Mouse (Mus musculus) lung, postnatal 10 days (tissue): ENCODE data around the gene Aox2.
"Not testable (repeated sequence)": the region's sequence is repeated elsewhere in the genome, so short reads cannot be mapped to it uniquely, and the experiment has no call there.

ENCODE experiments used
- DNase-seq: peaks from one replicate; pipeline ENCODE4 v3.0.0; 2021

Gene Aox2

DNA sequence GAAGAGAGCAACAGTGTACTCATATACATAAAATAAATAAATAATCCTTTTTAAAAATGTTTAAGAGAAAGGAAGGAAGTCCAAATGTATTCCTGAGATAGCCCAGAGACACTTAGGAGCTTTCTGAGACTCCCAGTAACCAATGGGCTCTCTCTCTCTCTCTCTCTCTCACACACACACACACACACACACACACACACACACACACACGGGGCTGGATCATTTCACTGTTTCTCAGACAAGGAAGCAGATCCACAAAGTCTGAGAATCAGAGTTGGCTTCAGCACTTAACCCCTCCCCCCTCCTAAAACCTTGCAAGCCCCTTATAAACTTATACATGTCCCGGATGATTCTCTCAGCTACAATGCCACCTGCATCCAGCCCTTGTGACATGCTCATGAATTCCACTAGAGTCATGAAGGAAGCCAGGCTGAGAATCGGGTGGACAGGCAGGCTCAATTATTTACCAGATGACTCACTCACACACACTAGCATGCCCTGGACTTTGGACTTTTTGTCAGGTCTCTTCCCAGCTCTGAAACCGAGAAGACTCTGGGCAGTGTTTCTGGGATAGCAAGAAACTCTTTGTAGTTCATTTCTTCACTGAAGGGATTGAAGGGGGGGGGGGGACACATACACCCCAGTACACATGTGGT, 75.2 kb downstream of the Aox2 start:
- DNase-seq = no peak

DNA sequence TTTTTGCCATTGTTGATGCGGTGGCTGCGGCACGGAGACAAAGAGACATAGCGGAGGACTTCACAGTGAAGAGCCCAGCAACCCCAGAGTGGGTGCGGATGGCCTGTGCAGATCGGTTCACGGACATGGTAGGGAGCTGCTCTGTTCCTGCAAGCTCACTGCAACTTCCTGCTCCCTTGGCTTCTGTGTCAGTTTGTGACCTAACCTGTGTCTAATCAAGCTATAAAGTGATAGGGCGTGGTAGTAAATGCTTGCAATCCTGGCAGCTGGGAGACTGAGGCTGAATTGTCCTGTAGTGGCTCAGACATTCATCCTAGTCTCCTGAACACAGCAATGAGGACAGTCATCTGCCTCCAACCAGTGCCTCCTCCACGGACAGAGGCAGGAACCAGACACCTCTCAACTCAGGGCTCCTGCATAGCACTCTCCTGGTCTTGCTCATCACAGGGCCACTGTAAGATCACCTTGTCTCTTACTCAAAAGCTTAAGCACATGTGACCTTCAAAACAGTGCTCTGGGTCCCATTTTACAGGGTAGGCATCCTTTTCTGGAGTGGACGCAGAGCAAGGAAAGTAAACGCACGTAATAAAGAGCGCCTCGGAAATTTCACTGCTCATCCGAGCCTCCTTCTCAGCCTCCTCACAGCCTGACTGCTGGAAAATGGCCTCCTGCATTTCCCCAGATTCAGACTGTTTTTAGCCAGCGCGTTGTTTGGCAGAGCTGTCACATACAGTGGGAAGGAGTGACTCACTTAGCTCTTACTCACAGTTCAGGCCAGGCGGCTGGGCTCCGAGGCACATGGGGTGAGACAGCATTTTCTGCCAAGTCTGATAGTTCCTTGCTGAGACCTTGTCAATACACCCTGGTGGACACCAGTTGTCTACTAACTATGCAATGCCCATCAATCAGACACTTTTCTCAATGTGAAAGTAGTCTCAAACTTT, 81.1 kb downstream of the Aox2 start:
- peak; percentile 76 for DNase-seq

DNA sequence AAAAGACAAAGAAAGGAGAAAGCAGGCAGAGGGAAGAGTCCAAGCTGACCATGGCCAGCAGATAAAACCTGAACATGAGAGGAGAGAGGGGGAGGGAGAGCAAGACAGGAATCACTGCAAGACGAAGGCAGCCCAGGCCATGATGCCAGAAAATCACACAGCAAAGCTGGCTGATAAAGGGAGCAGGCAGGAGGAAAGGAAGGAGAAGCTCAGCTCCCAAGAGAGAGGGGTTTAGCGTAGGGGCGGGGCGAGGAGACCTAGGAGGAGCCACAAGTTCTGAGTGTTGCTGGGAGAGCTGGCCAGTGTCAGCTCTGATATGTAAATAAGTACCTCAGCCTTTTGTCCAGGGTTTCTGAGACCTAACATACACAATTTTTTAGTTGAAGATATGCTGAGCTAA, 84.2 kb downstream of the Aox2 start:
- DNase-seq = peak; percentile 46

GRCm38 (mm10) chr1:58364551-58364950, 86.4 kb downstream of the Aox2 start:
- DNase-seq = no peak

DNA sequence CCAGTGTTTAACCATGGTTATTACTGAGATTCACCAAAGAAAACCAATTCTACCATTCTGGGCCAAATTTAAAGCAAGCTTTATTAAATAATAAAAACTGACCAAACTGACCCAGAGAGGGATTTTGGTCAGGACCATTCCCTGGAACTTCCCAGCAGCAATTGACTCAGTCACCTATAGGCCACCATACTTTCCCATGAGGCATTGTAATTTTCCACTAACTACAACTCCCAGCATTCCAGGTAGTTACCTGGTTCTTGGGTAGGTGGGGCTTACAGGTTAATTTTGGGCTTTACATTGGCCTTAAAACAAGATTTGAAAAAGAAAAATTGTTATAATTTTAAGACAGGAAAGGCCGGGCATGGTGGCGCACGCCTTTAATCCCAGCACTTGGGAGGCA, 87.7 kb downstream of the Aox2 start:
- no peak for DNase-seq

GRCm38 (mm10) chr1:58366737-58367471, 88.8 kb downstream of the Aox2 start:
- no peak for DNase-seq

DNA sequence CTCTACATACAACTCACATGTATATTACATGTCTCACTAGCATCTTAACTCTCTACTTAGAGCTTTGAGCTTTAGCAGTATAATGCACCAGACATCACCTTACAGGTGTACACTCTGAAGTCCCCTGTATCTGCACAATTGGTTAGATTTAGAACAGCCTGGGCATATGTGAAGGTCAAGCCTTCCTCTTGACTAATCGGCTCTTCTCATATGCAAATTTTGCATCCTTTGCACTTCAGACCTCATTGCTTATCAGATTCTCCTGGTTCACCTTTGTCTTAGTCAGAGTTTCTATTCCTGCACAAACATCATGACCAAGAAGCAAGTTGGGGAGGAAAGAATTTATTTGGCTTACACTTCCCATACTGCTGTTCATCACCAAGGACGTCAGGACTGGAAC, 91.6 kb downstream of the Aox2 start:
- DNase-seq = no peak

DNA sequence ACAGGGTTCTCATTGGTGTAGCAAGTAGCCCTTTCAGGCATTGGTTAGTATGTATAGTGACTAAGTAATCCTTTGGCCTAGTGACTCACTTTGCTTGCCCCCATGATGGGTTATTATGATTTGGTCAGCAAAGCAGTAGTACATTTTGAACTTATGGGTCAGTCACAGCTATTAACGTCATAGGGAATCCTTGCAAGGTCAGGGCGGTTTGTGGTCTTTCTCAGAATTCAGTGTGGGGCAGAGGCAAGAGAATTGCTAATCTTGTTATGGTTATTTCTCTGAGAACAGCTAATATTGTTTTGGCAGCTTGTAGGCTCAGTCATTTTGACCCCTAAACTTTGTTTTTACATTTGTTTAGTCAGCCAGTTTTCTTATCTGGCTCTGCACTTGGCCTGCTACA, 96.1 kb downstream of the Aox2 start:
- DNase-seq = not testable (repeated sequence)

- no peak for DNase-seq
Measured at GRCm38 (mm10) chr1:58375574-58376147, 97.5 kb downstream of the Aox2 start.

GRCm38 (mm10) chr1:58382586-58383281, 104.6 kb downstream of the Aox2 start:
- no peak for DNase-seq

- no peak for DNase-seq
Measured at GRCm38 (mm10) chr1:58391421-58392267, 113.5 kb downstream of the Aox2 start.

DNA sequence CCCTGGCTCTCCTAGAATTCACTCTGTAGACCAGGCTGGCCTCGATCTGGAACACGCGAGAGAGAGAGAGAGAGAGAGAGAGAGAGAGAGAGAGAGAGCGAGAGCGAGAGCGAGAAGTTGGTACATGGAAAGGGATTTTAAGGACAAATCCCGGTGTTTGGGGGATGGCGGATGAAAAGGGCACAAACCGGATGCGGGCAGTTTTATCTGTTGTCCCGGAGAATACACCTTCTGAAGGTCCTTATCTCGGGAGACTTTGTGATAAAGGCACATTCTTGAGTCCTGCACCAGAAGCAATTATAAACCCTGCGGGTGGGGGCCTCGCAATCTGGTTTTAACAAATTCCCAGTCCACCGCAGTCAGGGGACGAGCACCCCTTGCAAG, 114.1 kb downstream of the Aox2 start:
- DNase-seq = no peak

- peak; percentile 97 for DNase-seq
Measured at GRCm38 (mm10) chr1:58392652-58393283, 114.6 kb downstream of the Aox2 start, which contains the start of gene Bzw1. TSS of gene Bzw1 (plus strand) at chr1:58392898.

GRCm38 (mm10) chr1:58393284-58394195, 115.4 kb downstream of the Aox2 start:
- DNase-seq = peak; percentile 74

GRCm38 (mm10) chr1:58395341-58395740, 117.2 kb downstream of the Aox2 start:
- DNase-seq = no peak

GRCm38 (mm10) chr1:58396179-58396578, 118.1 kb downstream of the Aox2 start:
- no peak for DNase-seq

DNA sequence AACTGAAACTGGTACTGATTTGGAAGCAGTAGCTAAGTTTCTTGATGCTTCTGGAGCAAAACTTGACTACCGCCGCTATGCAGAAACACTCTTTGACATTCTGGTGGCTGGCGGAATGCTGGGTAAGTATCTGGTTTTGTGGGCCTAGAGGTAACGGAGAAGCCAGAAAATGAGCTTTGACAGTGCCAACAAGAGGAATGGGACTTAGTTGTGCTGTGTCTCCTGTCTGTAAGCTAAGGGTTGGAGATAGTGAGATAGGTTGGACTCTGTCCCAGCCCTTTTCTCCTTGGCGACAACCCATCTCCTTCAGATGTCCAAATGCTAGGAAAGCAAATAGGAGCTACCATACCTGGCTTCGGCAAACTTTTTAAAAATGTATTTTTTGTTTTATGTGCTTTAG, 119.6 kb downstream of the Aox2 start:
- DNase-seq = no peak

GRCm38 (mm10) chr1:58401396-58401795, 123.3 kb downstream of the Aox2 start:
- no peak for DNase-seq

DNA sequence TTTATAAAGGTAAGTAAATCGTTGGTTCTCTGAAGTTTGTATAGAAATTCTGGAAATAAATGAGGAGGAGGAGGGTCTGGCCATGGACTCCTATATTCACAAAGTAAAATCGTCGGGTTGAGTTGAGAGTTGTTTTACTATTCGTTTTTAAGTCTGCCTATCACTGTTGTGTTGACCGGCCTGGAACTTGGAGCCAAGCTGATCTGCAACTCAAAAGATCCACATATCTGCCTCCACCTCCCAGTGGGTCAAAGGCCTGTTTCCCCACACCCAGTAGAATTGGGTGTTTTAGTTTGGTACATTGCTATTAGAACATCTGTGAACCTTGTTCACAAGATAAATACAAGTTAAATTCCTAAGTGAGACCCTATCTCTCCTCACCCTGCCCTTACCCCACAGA, 125.6 kb downstream of the Aox2 start:
- DNase-seq = no peak

- DNase-seq = no peak
Measured at GRCm38 (mm10) chr1:58407321-58407720, 129.2 kb downstream of the Aox2 start.
